17 mouse cellular contexts compared by ENCODE assay signal in genomic region chr2:17650147-17650834, GRCm38 (mm10).
DNase-seq lines count a peak whose midpoint lies in the region; TF ChIP-seq lines count a peak whose summit lies in the region.
"Had no signal": no experiment of that assay in that cellular context is flagged by ENCODE, and none has a peak within 500 bp of the region (broad histone marks: within the 10 kb centered on the region; RNA-seq: fewer than 3 reads in every experiment).

No protein-coding gene starts in this region.

- TF ChIP-seq CTCF in kidney, adult 2 months (conservative IDR thresholded peaks at IDR 0.05; ENCODE audit: insufficient read depth, insufficient read length, low read depth, low read length): no peak
- no peak for TF ChIP-seq CTCF in CH12.LX (conservative IDR thresholded peaks at IDR 0.05 in 1 of 2, IDR thresholded peaks at IDR 0.05 in 1 of 2; ENCODE audit: low read depth in 2 of 2, low read length in 2 of 2)

- dilution Hi-C loops in CH12.LX (cut with MboI; ENCODE audit: extremely low pct_ligation_motif_present, extremely low pct_unique_long_range_greater_than_20kb, low sequenced_read_pairs): no loop called here

- H3K4me1 ChIP-seq in kidney, adult 2 months (ENCODE audit: control insufficient read depth, insufficient read depth, low read length): no peaks in the 10 kb centered on the region
- 0 out of 4 replicates have a peak, but pooled peaks cover 0 to 2% of the 10 kb centered on the region in 2 experiments for H3K4me1 ChIP-seq in CH12.LX (ENCODE audit: control insufficient read depth in 1 of 2, insufficient read depth in 2 of 2)
- H3K4me1 ChIP-seq: embryonic facial prominence, embryonic 12.5 days; heart, embryonic 10.5 days; liver, embryonic 15.5 days had no signal

- peak; percentile 10 for DNase-seq in kidney, adult 2 months
- no peak for DNase-seq in kidney, adult 9 months
- no peak for DNase-seq in CH12.LX (ENCODE audit: extremely low read depth)
- peak; percentile 57 for DNase-seq in cerebellum, adult 11 months
- peak; percentile 82 to 84 for DNase-seq in cerebellum, postnatal 25 days
- DNase-seq in layer of hippocampus, postnatal 10 days (ENCODE audit: low spot score in 2 of 2): no peak
- no peak for DNase-seq in heart, adult 18-20 months
- DNase-seq: gastrocnemius, postnatal 10 days; lung, postnatal 36 days; right cerebral cortex, postnatal 25 days had no signal

- H3K27me3 ChIP-seq in kidney, adult 2 months (replicated peaks; ENCODE audit: control insufficient read depth, insufficient read depth, low read length): no peaks in the 10 kb centered on the region
- no peaks in the 10 kb centered on the region for H3K27me3 ChIP-seq in CH12.LX (replicated peaks)
- H3K27me3 ChIP-seq: embryonic facial prominence, embryonic 12.5 days; limb, embryonic 13.5 days; liver, embryonic 15.5 days had no signal

- H3K27ac ChIP-seq in kidney, adult 2 months (ENCODE audit: insufficient read depth, low read depth, low read length): no peak overlapping the region
- no peak overlapping the region for H3K27ac ChIP-seq in CH12.LX (ENCODE audit: insufficient read depth, low read depth)
- H3K27ac ChIP-seq: embryonic facial prominence, embryonic 12.5 days; heart, embryonic 10.5 days; layer of hippocampus, adult 2 months; left cerebral cortex, adult 2 months; limb, embryonic 13.5 days; liver, embryonic 15.5 days had no signal

- H3K9ac ChIP-seq in CH12.LX (ENCODE audit: insufficient read depth, low read depth): no peak overlapping the region
- H3K9ac ChIP-seq: embryonic facial prominence, embryonic 12.5 days; limb, embryonic 13.5 days; liver, embryonic 15.5 days had no signal

- in situ Hi-C loops in CH12.LX (cut with MboI; ENCODE audit: low pct_ligation_motif_present, low pct_unique_long_range_greater_than_20kb, low sequenced_read_pairs): no loop called here

- no peaks in the 10 kb centered on the region for H3K36me3 ChIP-seq in kidney, adult 2 months (ENCODE audit: control insufficient read depth, insufficient read depth, low read length)
- no peaks in the 10 kb centered on the region for H3K36me3 ChIP-seq in CH12.LX (replicated peaks in 1 of 2; ENCODE audit: control insufficient read depth in 1 of 2, insufficient read depth in 1 of 2, low read length in 1 of 2)
- H3K36me3 ChIP-seq: embryonic facial prominence, embryonic 12.5 days; heart, embryonic 10.5 days; limb, embryonic 13.5 days; liver, embryonic 15.5 days had no signal

- TF ChIP-seq RAD21 in CH12.LX (IDR thresholded peaks at IDR 0.05; ENCODE audit: low read depth, low read length): no peak

- no peaks in the 10 kb centered on the region for H3K9me3 ChIP-seq in CH12.LX (replicated peaks; ENCODE audit: low read length)
- H3K9me3 ChIP-seq: embryonic facial prominence, embryonic 12.5 days; heart, embryonic 10.5 days; limb, embryonic 13.5 days; liver, embryonic 15.5 days had no signal

- TF ChIP-seq POLR2A in kidney, adult 2 months (IDR thresholded peaks at IDR 0.05; ENCODE audit: low read depth, low read length): no peak
- no peak for TF ChIP-seq POLR2A in CH12.LX (IDR thresholded peaks at IDR 0.05; ENCODE audit: low read depth, low read length)

- H3K4me2 ChIP-seq in CH12.LX (ENCODE audit: insufficient read depth, low read depth, poor library complexity, severe bottlenecking): peak overlapping the region; percentile 25; the same call in 1 of the 2 replicates
- H3K4me2 ChIP-seq: embryonic facial prominence, embryonic 12.5 days; limb, embryonic 13.5 days; liver, embryonic 15.5 days; midbrain, embryonic 11.5 days had no signal

- WGBS in kidney, adult 2 months: 45% methylated on average over 10 of the region's 10 CpGs

- H3K79me2 ChIP-seq in CH12.LX (replicated peaks; ENCODE audit: control insufficient read depth, extremely low read depth, insufficient read depth, poor library complexity, severe bottlenecking): no peaks in the 10 kb centered on the region

- TF ChIP-seq EP300 in CH12.LX (IDR thresholded peaks at IDR 0.05; ENCODE audit: low read length): no peak

- no peak overlapping the region for H3K4me3 ChIP-seq in kidney, adult 2 months (ENCODE audit: insufficient read depth, low read depth, low read length)
- H3K4me3 ChIP-seq in CH12.LX (replicated peaks in 1 of 3; ENCODE audit: low read depth in 2 of 3, low read length in 2 of 3, poor library complexity in 1 of 3): no peak overlapping the region
- H3K4me3 ChIP-seq: embryonic facial prominence, embryonic 12.5 days; heart, embryonic 10.5 days; layer of hippocampus, adult 2 months; left cerebral cortex, adult 2 months; limb, embryonic 13.5 days; liver, embryonic 15.5 days had no signal

TF ChIP-seq in CH12.LX, 34 proteins besides CTCF, POLR2A, EP300 and RAD21:
- TF ChIP-seq RCOR1 (conservative IDR thresholded peaks at IDR 0.05; ENCODE audit: low read depth, low read length) (no peak), MAX (IDR thresholded peaks at IDR 0.05; ENCODE audit: low read length) (no peak), MXI1 (IDR thresholded peaks at IDR 0.05; ENCODE audit: low read depth, low read length) (no peak), UBTF (IDR thresholded peaks at IDR 0.05; ENCODE audit: low read depth, low read length) (no peak), MYC (IDR thresholded peaks at IDR 0.05; ENCODE audit: low read depth, low read length) (no peak), SIN3A (IDR thresholded peaks at IDR 0.05; ENCODE audit: low read length) (no peak), TCF12 (IDR thresholded peaks at IDR 0.05; ENCODE audit: low read depth, low read length) (no peak), NELFE (IDR thresholded peaks at IDR 0.05; ENCODE audit: low read depth, low read length) (no peak), ELF1 (IDR thresholded peaks at IDR 0.05; ENCODE audit: low read depth, low read length) (no peak), BHLHE40 (IDR thresholded peaks at IDR 0.05; ENCODE audit: low read depth, low read length) (no peak), KAT2A (IDR thresholded peaks at IDR 0.05; ENCODE audit: insufficient replicate concordance, low read length) (no peak), USF1 (IDR thresholded peaks at IDR 0.05; ENCODE audit: low read depth, low read length) (no peak), POLR2AphosphoS2 (IDR thresholded peaks at IDR 0.05; ENCODE audit: low read depth, low read length) (no peak), USF2 (conservative IDR thresholded peaks at IDR 0.05; ENCODE audit: low read depth, low read length) (no peak), MAZ (IDR thresholded peaks at IDR 0.05; ENCODE audit: low read depth, low read length) (no peak), ETS1 (conservative IDR thresholded peaks at IDR 0.05; ENCODE audit: low read depth, low read length) (no peak), JUND (conservative IDR thresholded peaks at IDR 0.05; ENCODE audit: low read depth, low read length) (no peak), ZKSCAN1 (IDR thresholded peaks at IDR 0.05; ENCODE audit: borderline replicate concordance, low read depth, low read length) (no peak)

Comparison
In these comparisons a context has a peak if more than half of its experiments do, and no peak if none do; other contexts are left out.
1. DNase-seq: peak in kidney, adult 2 months (single experiment), cerebellum, adult 11 months (single experiment) and cerebellum, postnatal 25 days (2 of 2); none in kidney, adult 9 months (single experiment), CH12.LX (single experiment), layer of hippocampus, postnatal 10 days (0 of 2) and heart, adult 18-20 months (0 of 2).